Mouse (Mus musculus): ENCODE data around the gene Ninj1. TPM values are rescaled to one million over a fixed set of nuclear protein-coding genes. Genes with fewer than 3 reads are reported as not detected.

Gene Ninj1
- total RNA-seq, 2 experiments from 2014 or later, result 49.0 to 51.9 TPM

DNA sequence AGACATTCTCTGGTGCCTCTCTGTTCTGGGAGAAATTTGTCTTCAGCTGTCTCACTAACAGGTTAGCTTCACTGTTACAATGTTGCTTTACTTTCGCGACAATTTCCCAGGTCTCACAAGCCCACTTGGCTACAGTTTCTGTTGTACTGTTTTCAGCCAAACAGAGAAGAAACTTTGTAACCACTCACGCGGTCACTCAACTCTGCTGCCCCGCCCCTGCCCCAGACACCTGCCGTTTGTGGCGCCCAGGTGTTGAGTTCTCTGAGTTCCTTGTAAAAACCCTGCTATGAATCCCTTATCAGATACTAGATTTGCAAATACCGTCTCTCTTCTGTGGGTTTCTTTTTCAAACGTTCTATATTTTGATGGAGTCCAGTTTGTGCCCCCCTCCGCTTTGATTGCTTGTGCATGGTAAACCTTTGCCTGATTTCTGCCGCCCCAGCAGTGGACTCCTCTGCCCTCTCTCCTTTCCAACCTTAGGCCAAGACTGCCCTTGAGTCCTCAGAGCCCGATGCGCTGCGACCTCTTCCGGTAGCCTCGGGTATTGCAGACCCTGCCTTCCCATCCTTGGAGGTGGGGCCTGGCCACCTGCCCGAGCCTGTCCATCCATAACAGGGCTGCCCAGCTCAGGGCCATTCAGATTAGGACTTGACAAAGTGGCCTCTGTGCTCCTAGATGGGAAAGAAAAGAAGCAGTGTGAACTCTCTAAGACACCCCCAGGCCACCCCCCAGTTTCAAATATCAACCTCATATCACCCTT lies 17.7 kb upstream of the Ninj1 start:
- DNase-seq (ENCODE audit: low spot score in 2 of 2), result peak; percentile 87 to 89

DNA sequence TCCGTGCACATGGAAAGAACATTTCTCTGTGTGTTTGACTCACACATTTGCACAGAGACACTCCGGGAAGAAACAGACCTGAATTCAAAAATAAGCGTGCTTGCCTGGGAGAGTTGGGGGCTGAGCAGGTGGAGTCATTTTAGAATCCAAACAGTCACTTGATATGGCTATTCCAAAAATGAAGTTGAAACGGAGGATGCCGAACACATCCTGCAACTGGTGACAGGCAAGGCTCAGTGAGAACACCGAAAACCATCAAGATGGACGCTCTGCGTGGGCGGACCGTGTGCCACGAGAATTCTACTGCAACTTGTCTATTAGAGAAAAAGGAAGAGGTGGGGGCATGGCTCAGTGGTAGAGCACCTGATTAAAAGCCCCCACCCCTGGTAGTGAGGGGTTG lies 16.7 kb upstream of the Ninj1 start:
- no peak for DNase-seq (ENCODE audit: low spot score in 2 of 2)

DNA sequence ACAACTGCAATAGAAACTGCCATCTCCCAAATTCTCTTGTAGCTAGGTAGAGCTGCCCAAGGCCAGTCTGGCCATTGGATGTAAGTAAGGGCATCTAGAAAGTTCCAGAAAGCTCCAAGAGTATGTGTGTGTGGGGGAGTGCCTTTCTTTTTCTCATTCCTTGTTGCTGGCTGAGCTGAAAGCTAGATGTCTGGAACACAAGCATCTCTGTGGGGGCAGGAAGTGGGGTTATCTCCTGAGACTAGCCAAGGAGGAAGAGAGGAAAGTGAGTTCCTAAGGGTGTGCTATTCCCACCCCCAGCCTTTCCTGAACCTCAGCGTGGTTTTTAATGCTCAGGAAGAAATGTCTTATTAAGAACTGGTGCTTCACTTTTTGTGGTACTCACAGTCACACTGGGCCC lies 15.6 kb upstream of the Ninj1 start:
- no peak for DNase-seq (ENCODE audit: low spot score in 2 of 2)

DNA sequence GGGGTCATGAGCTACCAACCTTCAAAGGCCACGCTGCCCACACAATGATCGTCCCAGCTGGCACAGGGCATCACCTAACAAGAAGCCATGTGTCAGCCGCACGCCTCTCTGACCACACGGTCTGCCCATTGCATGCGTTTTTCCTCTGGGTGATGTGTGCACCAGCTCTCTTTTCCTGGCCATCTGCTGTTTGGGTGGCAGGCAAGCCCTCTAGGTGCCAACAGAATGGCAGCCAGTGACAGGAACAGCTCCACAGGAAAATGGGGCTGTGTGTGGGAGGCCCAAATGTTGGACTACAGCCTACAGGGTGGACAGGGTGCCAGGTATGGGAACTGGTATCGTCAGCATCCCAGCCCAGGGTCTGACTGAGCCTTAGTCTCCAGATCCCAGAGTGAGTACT lies 14.9 kb upstream of the Ninj1 start:
- DNase-seq (ENCODE audit: low spot score in 2 of 2), result no peak

DNA sequence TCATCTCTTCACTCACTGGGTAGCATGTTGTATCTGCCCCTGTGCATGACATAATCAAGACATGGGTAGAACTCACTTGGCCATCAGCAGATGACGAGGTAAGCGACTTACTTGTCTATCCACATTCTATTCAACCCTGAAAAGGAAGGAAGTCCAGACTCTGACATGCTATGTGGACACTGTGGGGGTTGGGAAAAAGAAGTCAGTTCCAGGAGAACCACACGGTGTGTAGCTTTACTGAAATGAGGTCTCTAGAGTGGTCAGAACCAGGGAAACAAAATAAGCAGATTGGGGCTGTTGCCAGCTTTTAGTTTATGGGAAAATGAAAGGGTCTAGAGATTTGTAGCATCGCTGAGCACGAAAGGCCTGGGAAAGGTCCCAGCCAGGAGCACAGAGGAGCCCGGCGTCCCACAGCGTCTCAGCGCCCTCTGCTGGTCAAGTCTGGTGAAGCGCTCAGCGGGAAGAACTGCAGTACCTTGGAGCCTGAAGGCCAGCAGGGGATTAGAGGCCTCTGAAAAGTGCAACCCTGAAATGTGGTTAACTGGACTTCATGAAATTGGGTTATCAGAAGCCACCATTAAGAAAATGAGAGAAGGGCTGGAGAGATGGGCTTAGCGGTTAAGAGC lies 14.2 kb upstream of the Ninj1 start:
- DNase-seq (ENCODE audit: low spot score in 2 of 2), result peak; percentile 88

DNA sequence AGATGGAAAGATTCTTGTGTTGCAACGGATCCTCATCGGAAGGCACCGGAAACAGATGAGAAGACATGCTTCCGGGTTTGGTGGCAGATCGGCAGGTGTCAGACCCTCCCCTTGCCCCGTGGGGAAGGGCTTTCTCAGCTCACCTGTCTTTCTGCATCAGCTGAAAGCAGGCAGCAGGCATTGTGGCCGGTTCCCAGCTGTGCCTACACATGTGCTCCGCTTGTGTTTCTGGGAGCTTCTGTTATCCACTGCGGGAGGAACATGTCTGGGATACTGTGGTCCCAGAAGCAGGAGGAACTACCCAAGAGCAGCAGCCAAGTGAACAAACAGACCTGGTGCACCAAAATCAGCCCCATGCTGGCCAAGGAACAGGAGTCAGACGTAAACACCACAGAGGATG lies 11.8 kb upstream of the Ninj1 start:
- DNase-seq (ENCODE audit: low spot score in 2 of 2), result no peak

DNA sequence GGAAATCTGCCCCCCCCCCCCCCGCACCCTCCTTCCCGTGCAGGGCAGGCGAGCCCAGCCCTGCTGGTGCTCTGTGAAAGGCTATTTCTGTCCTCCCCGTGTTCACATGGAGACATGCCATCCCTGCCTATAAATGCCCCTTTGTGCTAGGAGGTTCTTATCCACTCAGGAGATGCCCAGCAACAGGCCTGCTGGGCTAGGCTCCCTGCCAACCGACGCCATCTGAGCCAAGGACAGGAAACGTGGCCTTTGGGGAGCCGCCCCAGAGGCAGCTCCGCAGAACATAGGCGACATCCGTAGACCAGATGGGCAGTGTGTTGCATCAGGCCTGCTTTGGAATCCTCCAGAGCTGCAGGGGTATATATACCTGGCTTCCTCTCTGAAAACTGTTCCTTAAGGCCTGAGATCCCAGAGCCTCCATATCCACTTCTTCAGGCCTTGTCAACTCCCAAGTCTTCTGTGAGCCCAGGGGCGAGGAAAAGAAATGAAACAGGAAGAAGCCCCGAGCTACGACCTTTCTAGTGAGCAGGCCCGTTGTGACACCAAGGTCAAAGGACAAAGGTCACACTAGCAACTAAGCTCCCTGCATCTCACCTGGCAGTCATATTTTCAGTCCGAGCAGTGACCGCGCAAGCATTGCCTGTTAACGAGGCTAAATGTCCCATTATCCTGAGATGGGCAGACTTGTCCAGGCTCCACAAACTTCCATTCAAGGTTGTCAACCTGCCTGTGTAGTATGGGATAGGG lies 8.3 kb upstream of the Ninj1 start:
- DNase-seq (ENCODE audit: low spot score in 2 of 2), result peak in 1 of 2 experiments; percentile 50

DNA sequence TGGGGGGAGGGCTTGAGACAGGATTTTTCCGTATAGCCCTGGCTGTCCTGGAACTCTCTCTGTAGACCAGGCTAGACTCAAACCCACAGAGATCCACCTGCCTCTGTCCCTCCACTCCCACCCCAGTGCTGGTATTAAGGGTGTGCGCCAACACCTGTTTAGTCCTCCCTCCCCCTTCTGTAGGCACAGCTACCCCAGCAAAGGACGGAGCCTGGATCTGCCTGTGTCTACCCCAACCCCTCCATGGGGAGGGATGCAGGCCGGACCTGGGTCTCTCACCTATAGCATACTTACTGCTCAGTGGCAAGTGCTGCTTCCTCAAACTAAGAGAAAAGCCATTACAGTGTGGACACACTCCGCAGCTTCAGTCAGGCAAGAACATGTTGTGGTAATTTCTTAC lies 7.0 kb upstream of the Ninj1 start:
- DNase-seq (ENCODE audit: low spot score in 2 of 2), result no peak

DNA sequence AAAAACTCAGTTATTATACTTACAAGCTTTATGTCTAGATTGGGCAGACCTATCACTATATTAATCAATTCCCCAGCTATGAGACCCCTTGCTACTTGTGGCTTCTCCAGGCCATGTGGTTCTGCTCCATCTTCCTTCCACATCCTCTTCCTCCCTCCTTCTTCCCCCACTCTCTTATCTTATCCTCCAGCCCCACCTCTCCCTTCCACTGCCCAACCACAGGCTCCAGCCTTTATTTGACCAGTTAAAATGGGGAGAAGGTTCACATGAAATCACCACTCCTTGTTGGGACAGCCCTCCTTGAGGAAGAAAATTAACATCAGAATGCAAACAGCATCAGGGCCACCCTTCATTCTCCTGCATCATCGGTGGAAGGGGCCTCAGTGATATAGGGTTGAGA lies 6.6 kb upstream of the Ninj1 start:
- DNase-seq (ENCODE audit: low spot score in 2 of 2), result no peak

DNA sequence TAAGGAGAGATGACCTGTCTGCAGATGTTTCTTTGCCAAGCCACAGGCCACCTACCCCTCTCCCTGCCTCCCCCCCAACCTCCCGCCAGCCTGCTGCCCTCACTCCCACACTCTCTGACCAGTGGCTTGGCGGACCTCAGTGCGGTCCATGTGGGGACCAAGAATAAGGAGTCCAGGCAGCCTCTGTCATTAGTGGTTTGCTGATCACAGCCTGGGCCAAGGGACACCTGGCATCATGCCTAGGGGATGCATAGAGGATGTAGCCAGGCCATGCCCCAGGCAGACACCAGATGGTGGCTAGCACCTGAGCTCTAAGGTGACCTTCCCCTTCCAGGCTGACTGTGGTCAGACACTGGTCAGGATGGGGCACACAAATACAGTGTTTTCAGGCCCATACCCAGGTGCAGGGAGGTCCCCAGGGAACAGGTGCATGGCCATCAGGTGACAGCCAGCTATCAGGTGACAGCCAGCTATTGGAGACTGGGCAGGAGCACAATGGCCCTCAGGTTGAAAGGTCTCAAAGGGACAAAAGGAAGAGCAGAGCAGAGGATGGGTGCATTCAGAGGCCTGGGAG lies 5.8 kb upstream of the Ninj1 start:
- DNase-seq (ENCODE audit: low spot score in 2 of 2), result no peak

DNA sequence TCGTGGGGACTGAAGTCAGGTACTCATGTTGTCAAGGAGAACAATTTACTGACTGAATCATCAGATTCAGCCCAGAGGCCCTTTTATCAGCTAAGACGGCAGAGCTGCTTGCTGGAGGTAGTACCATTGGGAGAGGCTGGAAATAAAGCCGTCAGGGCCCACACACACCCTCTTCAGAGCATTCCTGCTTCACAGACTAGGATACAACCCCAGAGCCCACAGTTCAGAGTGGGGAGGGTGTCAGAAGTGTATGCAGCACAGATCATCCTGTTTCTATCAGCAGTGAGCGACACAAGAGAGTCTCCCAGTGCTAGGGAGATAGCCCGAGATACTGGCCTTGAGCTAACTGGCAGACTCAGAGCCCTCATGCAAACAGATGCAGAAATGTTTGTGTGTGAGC lies 4.1 kb upstream of the Ninj1 start:
- DNase-seq (ENCODE audit: low spot score in 2 of 2), result no peak

DNA sequence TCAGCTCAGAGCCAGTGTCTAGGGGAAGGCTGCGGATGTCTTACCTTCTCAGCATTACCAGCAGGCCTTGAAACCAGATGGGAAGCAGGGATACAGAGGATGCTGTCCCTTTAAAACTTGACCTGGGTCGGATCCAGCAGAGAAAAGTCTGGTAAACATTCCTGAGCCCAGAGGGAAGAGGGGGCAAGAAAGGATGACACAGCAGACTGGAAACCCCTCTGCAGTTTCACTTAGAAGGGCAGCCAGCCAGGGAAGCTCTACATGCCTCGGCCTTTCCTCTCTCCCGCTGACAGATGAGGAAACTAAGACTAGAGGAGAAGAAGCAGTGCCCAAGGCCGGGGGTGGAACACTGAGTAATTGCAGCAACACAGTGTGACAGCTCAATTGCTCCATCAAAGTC lies 3.6 kb upstream of the Ninj1 start:
- DNase-seq (ENCODE audit: low spot score in 2 of 2), result no peak

DNA sequence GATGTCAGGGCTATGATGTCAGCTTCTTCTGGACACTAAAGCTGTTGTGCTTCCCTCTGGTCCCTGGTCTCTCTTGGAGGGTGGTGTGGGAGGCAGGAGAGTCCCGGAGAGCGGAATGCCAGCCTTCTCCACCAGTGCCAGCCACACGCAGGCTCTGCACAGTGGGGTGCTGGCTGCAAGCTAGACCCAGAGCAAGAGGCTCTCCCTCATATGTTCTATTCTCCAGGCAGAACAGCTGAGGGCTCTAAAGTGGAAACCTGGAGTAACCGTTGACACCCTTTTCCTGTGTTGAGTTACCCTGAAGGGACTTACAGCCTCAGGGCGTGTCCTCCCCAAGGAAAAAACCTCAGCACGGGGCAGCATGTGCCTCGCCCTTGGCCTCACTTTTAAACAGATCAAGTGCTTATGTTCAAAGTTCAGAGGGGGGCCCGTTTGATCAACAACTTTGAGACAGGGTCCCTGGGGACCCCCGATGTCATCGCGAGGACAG lies 442 bp upstream of the Ninj1 start:
- DNase-seq (ENCODE audit: low spot score in 2 of 2), result no peak

DNA sequence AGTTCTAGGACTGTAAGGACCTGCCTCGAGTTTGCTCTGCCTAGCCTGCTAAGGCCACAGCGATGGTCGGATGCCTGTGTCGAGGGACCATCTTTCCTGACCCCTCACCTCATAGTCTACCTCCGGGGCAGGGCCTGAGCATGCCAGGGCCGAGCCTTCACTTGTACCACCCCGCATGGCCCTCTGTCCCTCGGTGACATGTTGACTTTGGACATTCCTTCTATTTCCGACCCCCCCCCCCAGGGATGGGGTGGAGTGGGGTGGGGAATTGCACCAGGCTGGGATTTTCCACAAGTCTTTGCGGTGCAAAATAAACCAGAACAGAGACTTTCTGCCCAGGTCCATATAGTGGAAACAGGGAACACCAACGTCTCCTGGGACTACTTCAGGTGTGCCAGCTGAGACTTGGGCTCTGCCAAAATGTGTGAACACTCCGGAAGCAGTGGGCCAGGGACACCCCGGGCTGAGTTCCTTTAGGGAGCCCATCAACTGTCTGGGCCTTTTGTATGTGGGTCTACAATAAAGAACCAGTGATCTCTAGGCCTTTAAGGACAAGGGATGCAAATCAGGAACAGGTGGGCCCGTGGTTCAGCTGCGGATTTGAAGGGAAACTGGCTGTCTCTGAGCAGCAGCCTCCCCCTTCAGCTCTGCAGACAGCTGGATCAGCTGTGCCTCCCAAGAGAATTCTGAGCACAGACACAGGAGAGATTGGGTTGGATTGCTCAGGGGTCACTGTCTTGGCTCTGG lies 1.1 kb downstream of the Ninj1 start:
- no peak for DNase-seq (ENCODE audit: low spot score in 2 of 2)

DNA sequence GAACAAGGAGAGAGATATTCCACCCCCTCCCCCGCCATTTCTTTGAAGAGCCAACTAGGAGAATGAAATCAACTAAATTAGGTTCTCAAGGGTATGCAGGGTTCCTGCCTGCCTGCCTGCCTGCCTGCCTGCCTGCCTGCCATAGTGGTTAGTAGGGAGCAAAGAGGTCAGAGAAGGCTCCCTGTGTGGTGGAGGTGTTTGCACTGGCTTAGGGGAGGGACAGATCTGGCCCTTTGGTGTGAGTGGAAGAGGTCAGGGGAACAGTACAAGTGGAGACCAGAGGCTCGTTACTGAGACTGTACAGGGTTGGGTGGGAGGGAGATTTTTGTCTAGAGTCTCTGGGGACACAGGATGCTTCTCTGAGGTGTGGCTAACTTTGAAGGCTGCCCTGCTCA lies 1.7 kb downstream of the Ninj1 start:
- no peak for DNase-seq (ENCODE audit: low spot score in 2 of 2)

DNA sequence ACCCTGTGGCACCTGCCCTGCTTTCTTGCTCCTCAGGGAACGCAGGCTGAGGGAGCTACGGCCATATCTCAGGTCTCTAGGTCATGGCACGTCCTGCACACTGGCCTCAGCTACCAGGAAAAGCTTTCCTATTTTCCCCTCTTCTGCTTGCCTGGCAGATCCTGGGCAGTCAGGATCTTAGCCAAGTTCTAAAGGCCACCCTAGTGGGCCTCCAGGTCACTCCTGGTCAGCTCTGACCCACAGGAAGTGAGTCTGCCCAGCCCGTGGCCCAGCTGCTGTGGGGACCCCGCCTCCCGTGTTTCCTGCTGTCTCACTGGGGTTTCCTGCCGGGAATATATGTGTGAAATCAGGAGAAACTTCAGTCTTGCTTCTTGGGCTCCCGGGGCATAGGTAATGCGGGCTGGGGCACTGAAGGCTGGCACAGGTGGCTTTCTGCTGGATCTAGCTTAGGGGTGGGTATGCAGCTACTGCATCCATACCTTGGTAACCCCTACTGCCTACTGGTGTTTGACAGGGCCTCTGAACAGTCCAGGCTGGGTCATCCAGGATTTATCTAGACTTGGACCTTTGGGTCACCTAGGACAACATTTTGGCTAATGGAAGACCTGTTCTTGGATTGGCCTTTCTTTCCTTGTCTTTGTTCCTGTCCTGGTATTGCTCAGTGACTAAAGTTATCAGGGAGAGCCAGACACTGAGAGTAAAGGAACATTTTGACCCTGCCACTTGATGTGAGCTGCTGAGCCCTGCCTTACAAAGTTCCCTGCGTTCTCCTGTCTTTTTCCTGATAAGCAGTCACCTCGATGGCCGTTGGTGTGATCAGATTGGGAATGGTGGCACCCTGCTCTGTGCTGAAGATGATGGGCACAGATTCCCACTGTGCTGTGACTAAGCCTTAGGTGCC lies 2.9 kb downstream of the Ninj1 start:
- DNase-seq (ENCODE audit: low spot score in 2 of 2), result no peak

DNA sequence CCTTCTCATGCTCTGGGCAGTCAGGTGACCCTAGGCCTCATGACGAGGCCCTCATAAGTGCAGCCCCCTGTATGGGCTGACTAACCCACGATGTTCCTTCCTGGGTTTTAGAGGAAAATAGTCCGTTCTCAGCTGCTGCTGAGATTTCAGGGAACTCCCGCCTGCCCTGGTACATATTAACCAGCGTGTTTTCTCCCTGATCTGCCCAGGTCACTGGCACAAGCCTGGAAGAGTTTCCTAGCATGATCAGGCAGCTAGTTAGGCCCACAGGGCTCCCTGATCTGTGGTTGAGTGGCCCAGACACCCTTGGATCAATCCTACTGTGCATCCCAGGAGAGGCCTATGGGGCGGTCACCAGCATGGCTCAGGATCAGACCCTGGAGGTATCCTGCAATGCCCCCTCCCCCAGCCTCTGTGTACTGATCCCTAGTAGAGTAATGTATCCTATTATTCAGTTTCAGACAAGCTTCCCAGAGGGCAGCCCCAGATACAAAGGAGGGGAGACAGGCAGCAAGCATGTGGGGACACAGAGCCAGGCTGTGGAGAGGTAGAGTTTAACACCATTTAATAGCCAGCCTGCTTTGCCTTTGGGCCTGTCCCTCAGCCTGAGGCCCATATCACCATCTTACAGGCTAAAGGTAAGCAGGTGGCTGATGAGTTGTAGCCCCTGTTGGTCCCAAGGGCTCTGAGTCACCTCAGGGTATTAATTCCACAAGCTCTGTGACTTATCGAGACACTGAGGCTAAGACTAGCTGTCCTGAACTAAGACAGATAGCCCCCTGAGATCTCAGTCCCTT lies 3.8 kb downstream of the Ninj1 start:
- no peak for DNase-seq (ENCODE audit: low spot score in 2 of 2)

DNA sequence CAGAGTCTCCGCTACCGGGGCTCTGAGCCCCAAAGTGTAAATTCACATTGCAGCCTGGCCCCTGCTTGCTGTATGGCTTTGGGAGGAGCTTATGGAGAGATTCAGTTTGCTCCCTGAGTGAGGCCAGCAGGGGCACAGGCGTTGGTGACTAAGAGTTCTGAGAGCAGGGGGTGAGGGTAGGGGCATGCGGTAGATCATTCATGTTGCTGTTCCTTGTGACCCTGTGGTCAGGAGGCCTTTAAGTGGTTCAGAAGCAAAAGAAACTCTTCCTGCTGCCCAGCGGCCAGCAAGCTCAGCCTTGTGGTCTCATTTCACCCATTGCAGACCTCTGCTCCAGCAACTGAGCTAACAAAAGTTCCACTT lies 4.4 kb downstream of the Ninj1 start:
- DNase-seq (ENCODE audit: low spot score in 2 of 2), result no peak

DNA sequence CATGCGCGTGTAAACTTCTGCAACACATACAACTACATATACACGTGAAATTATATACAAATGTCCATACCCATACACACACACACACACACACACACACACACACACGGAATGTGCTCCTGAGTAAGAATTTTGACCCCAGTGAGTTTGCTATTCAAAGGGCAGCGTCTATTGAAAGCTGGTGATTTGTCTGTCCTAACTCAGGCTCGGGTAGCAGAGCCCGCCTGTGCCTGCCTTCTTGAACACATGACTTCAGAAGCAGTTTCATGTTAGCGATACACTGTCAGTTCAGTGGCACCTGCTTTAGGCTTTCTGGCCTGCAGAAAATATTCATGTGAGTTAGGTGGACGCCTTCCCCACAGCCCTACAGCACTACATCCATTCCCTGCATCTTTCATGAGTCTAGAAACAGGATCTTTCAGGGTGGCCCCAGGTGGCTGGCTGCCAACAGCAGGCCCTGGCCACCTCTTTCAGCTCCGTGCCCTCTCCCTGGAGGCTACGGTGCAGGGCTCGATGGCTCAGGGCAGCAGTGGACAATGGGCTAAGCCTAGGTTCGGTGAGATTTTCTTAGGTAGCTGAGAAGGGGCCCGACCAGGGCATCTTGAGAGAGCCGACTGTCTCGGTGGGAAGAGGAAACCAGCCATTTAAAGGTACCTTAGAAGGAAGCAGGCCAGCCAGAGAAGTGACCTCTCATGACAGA lies 5.0 kb downstream of the Ninj1 start:
- DNase-seq (ENCODE audit: low spot score in 2 of 2), result no peak

Measured in adrenal gland, postnatal 4 days (tissue).